Mouse (Mus musculus) urinary bladder, postnatal 4 days (tissue): ENCODE results near the gene Kcnq4.

ENCODE experiments used
- DNase-seq, 2 experiments: peaks; one replicate each; pipeline ENCODE4 v3.0.0; 2021 to 2022; ENCODE audit warnings: low spot score in 2 of 2

Kcnq4 gene

DNA sequence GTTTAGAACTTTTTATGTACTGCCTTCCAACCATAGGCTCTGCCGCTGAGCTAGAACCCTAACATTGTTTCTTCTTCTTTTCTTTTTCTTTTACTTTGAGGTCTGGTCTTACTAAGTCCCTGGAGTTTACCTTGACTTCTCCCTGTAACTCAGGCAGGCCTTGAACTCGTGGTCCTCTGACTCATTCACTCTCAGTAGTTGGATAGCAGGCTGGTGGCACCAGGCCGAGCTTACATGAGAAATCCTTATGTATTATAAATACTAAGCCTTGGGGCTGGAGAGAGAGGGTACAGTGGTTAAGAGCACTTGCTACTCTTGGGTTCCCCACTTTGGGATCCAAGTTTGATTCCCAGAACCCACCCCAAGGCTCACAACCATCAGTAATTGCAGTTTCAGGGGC is 74.8 kb downstream of the Kcnq4 start:
- DNase-seq, result no peak

DNA sequence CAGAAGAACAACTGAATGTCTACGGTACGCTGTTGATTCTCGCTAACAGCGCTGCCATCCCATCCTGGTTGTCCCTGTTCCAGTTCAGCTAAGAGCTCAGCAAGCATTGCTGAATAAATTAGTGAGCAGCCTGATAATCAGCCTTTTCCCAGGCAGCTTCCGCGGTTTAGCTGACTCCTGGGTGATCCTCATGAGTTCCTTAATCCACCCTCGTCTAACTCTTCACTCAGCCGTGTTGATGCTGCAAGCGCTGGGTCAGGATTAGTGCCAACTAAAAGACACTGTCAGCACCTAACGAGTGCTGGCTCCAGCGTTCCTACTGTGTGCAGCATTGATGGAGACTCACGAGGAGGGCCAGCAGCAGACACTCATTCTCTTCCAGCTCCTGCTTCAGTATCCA is 77.4 kb downstream of the Kcnq4 start:
- no peak for DNase-seq

DNA sequence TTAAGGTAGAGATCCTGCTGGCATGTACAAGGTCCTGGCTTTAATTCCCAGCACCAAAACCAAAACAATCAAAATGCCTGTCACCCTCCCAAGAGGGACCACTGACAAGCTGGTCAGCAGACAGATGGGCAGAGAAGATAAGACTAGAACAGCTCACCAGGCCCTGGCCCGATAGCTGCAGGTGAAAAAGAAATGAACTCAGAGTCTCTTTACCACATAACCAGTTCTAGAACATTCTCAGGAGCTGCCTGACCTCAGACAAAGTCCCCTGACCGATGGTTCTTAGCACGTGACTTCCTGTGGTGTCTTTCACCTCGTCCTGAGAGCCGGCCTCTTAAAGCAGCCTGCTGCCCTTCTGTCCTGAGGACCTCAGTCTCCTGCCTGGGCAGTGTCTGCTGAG is 78.8 kb downstream of the Kcnq4 start:
- no peak for DNase-seq

DNA sequence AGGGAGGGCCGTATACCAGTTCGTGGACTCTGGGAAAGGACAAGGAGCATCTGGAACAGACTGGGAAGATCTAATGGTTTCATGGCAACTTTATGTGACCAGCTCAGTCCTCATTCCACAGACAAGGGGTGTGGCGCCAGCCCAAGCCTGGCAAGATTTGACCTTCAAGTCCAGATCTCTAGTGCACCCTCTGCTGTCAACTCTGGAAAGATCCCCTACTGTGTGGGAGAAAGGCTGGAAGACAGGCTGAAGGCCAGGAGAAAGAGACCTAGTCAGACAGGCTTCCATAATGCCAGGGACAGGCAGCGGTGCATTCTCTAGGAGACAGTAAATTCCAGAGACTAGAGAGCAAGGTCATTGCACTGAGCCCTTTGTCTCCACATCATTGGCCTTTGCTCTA is 79.9 kb downstream of the Kcnq4 start:
- no peak for DNase-seq

DNA sequence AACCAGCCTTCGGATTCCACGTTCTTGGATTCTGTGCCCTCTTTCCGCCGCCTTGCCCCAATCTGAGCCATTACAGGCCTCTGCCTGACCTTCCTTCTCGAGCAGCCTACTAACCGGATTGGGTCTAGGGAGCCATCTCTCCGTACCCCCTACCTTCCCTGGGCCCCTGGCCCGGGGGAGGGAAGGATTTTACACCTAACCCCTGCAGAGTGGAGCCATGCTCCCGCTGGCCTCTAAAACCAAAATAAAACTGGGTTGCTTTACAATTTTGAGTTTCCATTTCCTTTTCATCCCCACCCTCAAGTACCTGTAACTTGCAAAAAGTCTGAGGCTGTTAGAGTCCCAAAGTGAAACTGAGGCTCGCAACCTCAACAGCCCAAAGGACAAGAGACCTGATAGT is 80.9 kb downstream of the Kcnq4 start:
- DNase-seq, result no peak

DNA sequence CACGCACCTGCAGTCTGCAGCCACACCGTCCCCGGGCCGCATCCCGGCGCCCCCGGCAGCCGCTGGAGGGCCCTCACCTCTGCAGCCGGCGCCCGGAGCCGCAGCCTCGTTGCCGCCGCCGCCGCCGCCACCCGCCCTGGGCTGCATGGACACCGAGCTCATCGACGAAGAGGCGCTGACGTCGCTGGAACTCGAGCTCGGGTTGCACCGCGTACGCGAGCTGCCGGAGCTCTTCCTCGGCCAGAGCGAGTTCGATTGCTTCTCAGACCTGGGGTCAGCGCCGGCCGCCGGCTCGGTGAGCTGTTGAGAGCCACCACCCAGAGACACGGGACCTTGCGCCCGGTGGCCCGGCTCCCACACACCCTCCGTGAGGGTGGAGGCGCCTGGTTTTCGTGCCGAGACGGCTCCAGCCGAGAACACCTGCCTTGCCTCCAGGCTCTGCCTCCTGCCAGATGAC is 81.3 kb downstream of the Kcnq4 start:
- peak; percentile 40 to 67 for DNase-seq

DNA sequence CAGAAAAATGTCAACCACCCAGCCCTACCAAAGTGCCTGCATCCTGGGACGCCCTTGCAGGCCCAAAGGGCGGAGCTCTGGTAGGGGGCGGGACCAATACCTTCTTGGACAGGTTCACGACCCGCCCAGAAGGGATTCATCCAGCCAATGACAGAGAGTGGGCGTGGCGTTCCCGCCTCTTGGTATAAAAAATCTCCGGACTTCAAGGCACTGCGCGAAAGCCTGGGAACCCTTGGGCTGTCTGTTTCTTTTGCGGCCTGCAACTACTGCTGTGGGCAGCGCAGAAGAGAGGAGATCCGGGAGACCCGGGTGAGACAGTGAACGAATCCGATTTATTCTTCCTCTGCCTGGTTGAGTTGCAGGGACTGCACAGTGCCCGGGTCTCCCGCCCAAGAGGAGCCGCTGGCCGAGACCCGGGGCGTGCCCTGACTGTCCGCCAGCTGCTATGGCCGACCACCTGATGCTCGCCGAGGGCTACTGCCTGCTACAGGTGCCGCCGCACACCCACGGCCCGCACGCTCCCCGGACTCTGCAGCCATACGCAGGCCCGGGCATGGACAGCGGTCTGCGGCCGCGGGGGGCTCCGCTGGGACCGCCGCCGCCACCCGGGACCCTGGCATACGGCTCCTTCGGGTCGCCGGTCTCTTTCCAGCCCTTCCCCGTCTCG is 81.9 kb downstream of the Kcnq4 start, which contains the start of gene Cited4:
Gene Cited4 (plus strand): TSS at position 215 of the 667 bp plus-strand sequence.
- DNase-seq, result peak; percentile 82 to 87

DNA sequence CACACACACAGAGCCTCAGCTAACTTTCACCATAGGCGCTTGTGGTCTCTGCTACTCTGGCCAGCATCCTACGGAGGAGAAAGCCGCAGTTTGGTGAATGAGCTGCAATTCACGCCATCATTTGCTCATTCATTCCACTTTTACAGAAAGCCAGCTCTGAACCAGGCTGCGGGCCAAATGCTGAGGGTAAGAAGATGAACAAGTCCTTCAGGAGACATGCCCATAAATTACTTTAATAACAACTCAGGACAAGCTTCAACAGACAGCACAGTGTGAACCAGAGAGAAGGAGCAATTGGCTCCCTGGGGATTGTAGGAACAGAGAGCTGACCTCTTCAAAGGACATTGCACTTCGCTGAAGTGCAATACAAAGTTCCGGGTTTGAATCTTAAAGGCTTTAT is 82.6 kb downstream of the Kcnq4 start:
- DNase-seq, result peak in 1 of 2 experiments; percentile 29

DNA sequence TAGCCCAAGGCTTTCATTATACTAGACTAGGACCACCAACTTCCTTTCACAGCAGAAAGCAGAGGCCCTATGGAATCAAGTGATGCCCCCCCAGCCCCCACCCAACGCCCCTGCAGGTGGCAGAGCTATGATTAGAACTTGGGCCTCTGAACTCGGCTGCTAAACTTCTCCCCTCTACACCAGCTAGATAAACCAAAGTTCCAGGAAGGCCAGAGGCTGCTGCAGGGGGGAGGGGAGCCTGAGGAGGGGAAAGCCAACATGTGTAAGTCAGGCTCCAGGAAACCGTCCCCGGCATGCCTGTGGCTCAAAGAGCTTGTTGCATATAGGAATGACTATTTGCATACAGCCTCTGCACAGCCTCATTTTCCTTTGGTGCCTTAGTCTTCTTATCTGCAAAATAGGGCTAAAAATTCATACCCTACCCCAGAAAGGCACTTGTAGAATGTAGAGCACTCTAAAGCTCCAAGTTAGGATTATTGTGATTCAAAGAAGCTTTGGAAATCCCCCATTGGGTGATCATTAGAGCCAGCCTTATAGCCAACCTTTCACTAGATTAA is 83.2 kb downstream of the Kcnq4 start:
- no peak for DNase-seq

DNA sequence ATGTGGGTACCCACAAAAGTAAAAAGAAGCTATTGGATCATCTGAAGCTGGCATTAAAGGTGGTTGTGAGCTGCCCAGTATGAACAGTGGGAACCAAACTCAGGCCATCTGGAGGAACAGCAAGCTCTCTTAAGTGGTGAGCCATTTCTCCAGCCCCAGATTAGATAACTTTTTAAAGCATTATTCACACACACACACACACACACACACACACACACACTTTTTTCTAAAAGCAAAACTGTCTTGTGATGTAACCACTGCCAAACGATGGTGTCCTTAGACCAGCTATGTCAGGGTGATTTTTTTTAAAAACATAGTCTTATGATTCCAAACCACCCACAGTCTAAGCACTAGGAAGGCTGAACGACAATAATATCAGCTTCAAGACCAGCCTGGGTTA is 83.8 kb downstream of the Kcnq4 start:
- DNase-seq, result no peak

DNA sequence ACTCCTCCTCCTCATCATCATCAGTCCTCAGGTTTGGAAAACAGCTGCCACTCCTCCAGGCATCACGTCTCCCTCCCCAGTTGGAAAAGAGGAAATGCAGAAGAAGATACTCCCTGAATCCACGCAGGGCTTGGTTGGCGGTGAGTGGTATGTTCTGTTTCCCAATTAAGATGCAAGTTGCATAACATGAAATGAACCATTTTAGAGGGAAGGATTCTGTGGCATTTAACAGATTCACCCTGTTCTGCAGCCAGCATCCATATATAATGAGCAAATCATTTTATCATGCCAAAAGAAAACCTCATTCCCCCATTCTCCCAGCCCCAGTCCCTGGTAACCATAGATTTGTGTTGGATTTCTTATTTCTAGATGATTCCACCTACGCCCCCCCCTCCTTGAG is 87.9 kb downstream of the Kcnq4 start:
- DNase-seq, result no peak

DNA sequence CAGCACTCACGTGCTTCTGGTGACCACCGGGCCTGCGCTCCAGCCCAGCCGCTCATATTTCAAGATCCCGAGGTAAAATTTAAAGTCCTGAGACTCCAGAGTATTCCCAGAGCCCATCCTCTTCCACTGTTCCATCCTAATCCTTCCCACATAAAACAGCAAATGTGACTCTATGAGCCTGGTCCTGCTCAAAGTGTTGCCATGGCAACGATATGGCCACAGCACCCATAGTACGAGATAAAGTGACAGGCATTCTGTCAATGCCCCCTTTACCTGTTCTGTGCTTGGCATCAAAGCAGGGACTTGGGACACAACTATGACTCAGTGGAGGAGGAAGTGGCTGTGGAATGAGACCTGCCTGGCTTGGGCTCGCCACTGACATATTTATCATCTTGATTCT is 92.5 kb downstream of the Kcnq4 start:
- DNase-seq, result no peak

DNA sequence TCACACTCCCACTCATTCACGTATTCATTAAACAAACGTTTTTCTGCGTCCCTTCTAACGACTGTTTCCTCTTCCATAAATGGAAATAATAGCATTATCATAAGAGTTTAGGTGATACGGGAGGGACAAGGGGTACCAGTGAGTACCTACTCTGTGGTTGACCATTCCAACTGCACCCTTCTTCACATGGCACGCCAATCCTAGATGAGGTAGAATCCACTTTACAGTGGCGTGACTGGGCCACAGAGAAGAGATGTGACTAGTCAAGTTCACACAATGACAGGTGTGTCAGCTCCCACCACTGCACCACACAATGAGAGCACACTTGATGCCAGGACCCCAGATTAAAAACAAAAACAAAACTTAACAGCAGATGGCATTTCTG is 98.2 kb downstream of the Kcnq4 start:
- no peak for DNase-seq

DNA sequence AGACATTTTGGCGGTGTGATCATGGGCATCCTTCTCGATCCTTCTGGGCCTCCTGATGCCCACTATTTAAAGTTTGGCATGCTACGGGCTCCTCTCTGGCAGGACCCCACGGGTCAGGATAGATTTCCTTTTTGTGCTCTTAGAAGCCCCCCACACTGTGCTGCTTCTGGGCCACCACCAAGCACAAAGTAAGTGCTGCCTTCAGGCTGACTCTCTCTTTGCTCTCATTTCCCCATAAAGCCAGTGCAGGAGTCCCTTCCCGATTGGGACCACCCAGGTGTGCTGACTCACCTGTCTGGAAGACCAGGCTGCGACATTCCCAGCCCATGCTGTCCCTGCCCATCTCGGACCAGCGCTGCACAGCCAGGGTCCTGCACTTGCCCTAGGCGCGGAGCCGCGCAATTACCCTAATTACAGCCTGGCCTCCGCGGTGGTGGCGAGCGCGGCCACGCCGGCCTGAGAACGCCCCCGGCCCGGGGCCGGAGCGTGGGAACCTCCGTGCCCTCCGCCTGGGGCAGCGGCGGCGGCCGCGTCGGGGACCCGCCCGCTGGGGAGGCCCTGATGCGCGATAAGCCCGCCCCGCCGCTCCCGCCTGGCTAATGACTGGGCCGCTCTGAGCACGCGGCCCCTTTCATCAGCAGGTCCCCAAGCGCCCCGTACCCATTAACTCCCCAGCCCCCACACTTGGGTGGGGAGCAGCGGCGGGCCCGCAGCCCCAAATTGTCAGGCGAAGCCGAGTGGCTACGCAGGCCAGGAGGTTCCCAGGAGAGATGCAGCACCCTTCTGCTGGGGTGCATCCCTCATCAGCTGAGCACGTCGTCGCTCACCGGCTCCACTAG is 98.8 kb downstream of the Kcnq4 start:
- no peak for DNase-seq
